Mouse (Mus musculus) gastrocnemius, postnatal 25 days (tissue): ENCODE results near the gene Wdr49. TPM values are rescaled to one million over a fixed set of nuclear protein-coding genes. Genes with fewer than 3 reads are reported as not detected.

Experiments
- DNase-seq: peaks from one replicate; pipeline ENCODE4 v3.0.0; 2022
- long read RNA-seq, 2 experiments: library from polyadenylated mRNA; stranded (forward); transcript quantifications; one replicate each; pipeline ENCODE4 v2.0.0; 2021
- total RNA-seq, 2 experiments: library from RNA; stranded (reverse); gene quantifications; 1 replicate in 1 of 2; 2 replicates in 1 of 2; pipeline ENCODE4 v1.2.3; 2021

Gene Wdr49
- total RNA-seq, result not detected
- long read RNA-seq, experiment 1, result 0 reads
- long read RNA-seq, experiment 2, result 0 reads

DNA sequence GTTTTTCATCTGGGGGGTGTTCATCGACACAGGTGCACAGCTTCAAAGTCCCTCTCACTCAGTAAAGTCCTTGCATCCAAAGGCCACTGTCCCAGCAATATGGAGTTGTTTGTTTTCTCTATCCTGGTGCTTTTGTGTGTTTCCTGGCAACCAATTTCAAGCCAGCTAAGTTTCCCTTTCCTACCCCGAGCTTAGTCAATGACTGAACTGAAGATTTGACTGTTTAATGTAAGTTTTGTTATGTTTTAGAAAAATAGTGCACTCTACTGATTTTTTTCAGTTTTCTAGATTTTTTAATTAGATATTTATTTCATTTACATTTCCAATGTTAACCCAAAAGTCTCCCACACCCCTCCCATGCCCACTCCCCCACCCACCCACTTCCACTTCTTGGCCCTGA lies at the start of gene Wdr49:
Wdr49 (minus strand) TSS at position 101 of the 400 bp plus-strand sequence.
- DNase-seq, result no peak

DNA sequence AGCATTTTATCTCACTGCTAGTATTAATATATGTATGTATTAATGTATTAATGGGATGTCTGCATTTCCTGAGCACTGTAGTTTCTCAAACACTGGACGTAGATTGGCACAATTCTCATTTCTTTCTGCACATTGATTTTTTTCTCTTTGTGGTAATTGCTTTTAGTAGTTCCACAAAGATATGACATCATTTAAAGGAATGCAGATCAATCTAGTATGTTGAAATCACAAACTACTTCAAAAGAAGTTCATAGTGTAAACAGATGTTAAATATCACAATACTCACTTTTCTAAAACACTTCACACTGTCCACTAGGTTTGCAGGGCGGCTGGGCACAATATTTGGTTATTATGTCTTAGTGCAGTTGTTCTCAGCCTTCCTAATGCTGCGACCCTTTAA lies 49.1 kb upstream of the Wdr49 start:
- DNase-seq, result no peak

DNA sequence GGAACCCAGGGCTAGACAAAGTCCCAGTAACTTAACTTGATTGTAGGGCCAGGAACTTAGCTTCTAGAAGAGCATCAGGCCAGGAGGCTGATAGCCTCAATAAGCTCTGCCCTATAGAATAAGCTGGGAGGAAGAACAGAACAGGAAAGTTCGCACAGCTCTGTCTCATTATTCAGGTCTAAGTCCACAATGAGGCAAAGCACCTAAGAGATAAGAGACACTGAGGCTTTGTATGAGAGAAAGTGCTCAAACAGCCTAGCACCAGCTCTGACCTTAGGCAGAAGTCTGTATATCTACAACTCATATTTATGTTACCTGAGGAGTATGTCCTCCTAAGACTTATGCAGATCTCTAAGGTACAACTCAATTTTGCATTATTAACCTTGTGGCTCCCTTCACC lies 40.6 kb upstream of the Wdr49 start:
- DNase-seq, result no peak

DNA sequence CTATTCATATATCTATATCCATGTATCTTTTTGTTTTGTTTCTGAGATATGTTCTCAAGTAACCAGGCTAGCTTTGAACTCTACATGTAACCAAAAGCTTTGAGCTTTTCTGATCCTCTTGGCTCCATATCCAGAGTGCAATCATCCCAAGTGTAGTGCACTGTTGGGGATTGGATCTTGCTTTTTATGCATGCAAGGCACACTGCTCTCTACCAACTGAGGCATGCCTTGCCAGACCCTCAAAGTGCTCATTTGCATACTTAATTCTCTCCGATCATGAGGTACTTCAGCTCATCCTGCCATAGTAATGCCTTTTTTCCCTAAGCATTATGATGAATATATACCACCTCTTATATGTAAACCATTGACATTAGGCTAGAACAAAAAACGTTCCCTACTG lies 39.4 kb upstream of the Wdr49 start:
- DNase-seq, result no peak

DNA sequence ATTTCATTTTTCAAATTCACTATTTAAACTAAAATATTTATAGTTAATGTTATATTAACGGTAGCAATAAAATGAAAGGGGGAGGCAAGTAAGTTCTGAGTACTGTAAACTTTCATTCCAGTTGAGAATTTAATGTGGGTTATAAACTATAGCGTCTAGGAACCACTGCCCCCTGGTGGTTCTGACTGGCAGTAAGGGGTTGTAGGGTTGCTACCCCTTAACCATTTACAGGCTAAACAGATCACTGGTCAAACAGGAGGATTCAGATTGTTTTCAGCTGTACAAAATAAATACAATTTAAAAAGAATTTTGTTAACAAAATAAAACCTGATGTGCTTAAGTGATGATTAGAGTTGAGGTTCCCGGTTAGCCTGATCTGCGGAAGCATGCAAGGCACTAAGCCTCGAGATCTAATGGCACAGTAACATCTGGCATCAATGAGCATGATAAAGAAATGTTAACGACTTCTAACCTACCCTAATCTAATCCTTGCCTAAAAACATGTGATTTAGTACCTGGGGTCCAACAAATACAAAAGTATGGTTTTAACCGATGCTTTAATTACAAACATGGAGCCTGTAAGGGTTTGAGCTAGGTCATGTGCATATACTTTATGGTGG lies 35.8 kb upstream of the Wdr49 start:
- DNase-seq, result no peak

DNA sequence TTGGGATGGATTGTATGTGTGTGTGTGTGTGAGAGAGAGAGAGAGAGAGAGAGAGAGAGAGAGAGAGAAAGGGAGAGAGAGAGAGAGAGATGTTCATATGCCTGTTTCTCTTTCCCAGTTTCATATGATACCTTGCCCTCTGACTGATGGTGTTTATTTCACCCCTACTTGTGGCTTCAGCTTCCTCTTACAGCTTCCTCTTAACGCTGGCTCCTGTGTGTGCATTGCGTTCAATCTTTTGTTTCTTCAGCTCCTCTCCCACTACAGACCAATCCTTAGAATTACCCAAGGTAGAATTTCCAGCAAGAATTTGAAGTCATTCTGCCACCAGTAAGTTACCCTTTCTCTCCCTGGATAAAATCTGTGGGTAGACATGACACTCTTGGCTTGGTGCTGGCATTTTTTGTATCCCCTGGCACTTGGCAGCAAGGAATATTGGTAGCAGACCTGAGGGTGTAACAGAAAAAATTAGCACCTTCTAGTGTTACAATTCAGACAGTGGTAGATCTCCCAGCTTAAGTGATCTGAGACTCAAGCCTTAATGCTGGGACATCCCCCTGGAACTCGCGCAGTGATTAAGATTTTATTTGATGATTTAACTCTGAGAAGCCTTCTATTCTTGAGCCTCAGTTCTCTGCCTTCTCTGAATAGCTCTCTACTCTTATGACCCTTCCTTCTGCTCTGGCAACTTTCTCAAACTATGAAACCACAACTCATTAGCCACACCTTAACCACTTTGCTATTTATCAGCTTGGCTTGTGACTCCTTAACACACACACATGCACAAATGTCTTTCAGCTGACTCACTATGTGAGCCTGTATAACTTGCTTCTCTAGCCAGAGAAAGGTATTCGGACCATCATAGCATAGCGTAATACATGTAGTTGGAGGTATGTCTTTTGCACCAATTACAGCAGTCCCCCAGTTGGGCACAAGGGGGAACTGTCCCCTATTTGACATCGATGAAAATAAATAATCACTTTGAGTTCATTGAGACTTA lies 17.3 kb upstream of the Wdr49 start:
- DNase-seq, result no peak

DNA sequence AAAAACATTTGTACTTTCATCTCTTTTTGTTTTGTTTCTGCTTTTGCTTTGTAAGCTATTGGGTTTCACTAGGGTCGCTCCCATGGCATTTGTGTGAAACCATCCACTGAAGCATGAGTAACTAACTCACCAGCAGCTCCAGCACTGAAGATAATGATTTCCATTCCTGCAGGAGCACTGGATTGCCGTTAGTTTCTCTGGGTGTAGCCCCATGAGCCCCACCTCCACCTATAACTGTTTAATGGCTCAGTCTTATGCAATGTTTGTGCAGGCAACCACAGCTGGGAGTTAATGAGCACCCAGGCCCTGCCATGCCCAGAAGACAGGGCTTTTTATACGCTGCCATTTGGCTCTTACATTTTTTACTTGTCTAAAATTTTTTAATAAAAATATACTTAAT lies 11.0 kb upstream of the Wdr49 start:
- DNase-seq, result no peak

DNA sequence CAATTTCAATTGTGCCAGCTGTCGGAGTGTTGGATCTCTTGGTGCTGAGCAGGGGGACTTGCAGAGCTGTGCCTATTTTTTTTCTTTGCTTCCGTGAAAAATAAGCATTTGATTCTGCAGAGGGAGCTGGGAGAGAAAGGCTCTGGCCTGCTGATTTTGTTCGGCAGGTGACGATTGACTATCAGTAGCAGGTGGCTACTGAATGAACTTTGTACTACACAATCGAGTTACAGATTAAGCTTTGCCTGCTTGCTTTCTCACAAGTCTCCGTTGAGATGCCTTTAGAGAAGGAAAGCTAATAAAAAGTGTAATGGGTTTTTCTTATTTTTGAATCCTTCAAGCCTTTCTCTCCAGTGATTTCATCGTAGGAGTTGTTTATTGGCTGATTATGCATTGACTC lies 6.8 kb downstream of the Wdr49 start:
- DNase-seq, result no peak

DNA sequence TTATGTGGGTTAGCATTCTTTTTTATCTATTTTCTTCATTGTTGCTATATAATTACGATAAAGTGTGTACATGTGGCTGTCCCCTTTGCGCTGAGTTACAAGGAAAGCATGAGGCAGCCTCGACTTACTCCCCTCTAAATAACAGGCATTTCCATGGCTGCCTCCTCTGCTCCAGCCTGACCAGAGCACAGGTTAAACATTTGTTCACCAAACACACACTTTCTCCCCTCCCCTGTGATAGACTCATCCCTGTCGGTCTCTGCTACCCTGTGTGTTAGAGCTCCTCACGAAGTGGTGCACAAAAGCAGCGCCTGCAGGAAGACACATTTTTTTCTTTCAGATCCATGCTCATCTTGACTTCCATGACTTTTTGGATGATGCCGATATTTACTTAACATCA lies 7.3 kb downstream of the Wdr49 start:
- no peak for DNase-seq

DNA sequence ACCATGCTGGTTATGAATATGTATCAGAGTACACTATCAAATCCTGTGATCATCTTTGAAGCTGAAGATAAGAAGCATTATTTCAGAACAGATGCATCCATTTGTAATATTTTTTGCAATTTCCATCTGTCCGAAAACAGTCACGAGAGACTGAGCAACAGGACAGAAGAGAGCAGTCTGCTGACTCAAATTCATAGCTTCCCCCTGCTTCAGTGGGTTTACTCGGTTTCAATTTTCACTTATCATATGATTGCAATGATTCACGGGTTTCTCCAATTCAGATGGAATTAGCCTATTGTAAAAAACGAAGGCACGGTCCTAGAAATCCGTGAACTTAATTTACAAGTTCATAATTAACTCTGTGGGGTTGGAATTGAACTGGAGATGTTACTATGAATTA lies 13.8 kb downstream of the Wdr49 start:
- DNase-seq, result no peak

DNA sequence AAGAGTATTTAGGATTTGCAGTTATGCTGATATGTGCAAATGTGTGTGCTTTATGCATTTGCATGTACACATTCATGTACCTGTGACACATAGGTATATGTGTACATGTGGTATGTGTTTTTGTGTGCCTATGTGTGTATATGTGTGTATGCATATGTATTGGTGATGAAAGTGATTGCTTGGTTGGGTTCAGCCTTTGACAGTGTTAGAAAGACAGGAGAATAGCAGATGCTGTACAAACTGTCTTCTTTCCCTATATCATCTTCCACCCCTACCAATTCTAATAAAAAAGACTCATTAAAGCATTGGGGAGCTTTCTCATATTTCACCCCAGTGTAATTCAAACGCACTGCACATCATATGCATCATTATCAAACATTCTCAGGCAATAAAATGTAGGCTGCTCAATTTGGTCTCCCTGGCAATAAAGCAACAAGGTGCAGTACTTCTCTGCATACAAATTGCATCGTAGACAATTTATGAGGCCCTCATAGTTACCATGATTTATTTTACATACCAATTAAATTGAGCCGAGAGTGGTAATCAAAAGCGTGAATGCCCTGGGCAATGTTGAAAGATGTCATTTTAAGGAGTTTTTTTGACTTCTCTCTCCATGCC lies 51.3 kb downstream of the Wdr49 start:
- no peak for DNase-seq

DNA sequence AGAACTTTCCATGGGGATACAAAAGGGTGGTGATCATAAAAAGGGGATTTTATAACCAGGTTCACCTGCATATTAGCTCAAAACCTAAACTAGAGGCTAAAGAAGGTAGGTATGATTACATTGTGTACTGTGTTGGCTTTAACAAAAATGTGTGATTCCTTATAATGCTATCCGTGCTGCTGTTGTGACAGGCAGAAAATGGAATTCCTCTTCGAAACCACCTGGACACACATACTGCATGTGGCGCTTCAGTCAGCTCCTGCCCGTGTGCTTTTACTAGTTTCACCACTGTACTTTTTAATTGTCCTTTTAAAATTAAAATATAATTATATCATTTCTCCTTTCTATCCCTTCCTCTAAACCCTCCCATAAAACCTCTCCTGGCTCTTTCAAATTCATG lies 86.0 kb downstream of the Wdr49 start:
- no peak for DNase-seq

DNA sequence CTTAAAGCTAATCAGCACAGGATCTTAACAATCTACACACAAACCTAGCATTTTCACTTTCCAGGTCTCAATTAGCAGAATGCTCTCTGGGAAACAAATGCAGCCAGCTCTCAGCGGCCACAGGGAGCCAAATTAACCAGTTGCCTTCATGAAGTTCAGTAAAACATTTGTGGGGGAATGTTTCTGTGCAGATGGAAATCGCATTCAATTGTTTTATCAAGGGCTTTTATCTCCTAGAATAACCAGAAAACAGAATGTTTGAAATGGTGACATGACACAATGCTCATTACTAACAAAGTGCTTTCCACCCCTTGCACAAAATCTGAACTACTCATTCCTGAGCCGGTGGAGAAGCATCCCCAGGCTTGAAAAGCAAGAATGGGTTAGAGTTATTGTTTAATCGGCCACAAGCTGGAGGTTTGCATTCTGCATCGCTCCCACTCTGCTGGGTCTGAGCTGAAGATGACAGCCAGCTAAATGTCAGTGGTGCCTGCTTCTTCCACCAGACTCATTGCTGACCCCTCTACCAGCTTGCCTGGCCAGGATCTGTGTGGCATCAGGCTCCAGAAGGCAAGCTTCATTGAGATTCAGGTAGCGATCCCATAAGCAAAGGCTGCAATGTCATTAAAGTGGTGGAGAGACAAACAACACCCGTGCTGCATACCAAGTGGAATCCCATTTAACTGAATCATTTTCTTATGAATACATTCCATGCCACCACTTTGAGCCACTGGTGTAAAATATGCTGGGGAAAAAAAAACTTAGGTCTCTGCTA lies 86.6 kb downstream of the Wdr49 start:
- no peak for DNase-seq

DNA sequence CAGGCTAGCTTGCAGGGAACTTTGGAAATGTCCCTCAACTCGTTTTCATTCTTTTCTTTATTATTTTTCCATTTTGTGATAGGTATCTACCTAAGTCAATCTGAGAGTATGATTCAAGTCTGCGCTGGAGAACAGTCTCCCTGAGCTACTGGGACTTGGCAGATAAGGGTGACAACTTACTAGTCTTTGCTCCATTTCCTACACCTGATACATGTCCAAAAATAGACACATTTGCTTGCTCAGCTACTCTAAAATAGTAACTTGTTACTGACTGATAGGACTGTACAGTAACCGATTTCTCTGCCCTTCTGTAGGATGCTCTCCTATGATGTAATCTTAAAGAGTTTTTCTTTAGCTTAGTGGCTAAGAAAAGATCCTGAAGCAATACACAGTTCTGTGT lies 87.5 kb downstream of the Wdr49 start:
- DNase-seq, result no peak

DNA sequence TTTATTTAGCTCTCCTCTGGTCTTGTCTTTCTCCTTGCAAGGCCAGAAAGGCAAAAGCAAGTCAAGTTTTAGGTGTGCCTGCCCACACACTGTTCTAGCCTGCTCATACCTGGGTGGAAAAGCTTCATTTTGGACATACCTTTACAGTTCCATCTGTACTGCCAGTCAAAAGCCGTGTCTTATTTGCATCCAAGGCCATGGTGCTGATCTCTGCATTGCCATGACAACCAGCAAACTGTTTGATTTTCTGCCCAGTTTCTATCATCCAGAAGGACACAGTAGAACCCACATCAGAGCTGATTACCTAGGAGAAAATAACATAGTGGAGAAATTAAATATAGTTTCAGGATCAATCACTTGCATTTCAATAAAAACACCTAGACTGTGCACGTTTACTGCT lies 100.2 kb downstream of the Wdr49 start:
- no peak for DNase-seq

DNA sequence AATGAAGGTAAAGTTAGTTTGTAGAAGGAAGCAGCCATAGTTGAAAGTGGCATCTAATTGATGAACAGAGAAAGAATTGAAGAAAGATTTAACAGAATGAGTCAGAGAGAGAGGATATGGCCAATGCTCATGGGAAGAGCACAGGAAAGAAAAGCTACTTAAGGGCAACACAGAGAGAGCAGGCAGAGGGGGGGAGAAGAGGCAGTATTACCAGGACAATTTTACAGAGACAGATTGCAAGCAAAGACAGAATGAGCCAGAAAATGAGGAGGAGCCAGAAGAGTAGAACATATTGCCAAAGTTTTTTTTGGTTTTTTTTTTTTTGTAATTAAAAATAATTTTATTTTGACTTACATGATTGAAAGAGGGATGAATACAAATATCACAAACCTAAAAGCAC lies 128.0 kb downstream of the Wdr49 start:
- no peak for DNase-seq

DNA sequence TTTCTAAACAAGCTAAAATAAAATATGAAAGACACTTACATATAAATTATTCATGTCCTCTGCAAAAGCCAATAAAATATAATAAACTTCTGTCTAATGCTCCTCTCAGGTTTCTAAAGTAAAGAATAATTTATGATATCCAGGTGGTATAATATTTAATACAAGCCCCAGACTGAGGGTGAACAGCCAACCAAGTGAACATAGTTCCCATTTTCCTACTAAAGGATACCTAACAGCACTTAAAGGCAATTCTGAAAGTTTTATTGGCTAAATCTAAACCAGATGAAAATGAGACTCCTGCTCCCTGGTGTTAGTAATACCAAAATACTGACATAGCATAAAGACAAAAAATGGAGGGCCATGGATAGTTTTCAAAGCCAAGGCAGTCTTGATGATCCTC lies 144.8 kb downstream of the Wdr49 start:
- DNase-seq, result no peak

DNA sequence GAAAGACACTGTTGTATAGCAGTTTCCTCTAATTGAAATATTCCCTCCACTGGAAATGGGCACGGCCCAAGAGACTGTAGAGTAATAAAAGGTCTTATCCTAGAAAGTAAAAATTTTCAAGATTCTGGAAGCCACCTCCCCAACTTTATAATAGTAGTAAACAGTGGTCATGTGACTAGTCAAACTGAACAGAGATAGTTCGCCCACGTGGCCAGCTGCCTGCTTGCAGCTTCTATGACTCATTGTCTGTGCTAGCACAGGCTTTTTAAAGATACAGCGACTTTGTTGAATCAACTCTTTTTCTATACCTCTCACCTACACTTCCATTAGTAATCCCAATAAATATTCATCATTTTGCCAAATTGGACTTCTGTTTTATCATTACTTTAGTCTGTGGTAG lies 161.0 kb downstream of the Wdr49 start:
- DNase-seq, result no peak

DNA sequence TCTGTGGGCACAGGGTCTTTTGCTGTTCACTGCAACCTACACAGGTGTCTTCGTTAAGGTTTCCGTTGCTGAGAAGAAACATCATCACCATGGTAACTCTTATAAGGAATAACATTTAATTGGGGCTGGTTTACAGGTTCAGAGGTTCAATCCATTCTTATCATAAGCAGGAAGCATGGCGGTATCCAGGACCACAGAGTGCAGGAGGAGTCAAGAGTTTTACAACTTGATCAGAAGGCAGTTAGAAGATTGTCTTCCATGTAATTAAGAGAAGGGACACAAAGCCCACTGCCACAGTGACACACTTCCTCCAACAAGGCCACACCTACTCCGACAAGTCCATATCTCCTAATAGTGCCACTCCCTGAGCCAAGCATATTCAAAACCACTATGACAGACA lies 173.1 kb downstream of the Wdr49 start:
- no peak for DNase-seq

DNA sequence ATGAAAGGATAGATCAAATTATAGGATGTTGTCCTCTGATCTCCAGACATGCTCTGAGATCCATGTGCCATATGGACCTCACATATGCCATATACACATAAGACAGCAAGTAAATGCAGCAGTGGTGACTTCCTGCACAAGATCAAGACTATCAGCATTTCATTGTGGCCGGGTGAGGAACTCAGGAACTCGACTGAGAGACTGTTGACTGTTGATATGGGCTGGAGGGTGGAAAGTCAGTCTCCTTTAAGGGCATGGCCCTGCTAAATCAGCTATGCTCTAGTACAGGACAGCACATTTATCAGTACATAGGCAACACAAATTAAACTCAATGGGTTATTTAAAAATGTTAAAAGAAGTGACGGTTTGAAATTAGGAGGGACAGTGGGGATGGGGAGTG lies 173.7 kb downstream of the Wdr49 start:
- no peak for DNase-seq

DNA sequence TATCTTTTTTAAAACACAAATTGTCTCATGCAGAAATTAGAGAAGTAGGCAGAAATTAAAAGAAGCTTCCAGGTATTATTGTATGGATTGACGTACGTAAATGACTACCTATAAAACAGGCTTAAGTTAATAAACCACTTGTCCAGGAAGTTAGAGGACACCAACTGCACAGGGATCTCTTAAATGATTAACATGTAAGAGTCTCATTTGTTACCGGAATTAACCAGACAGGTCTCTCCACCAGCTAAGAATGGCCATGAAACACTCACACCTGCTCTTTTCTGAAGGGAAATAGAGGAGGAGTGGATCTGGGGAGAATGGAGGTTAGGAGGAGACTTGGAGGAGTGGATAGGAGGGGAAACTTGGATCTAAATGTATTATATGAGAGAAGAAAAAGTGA lies 176.4 kb downstream of the Wdr49 start:
- no peak for DNase-seq

DNA sequence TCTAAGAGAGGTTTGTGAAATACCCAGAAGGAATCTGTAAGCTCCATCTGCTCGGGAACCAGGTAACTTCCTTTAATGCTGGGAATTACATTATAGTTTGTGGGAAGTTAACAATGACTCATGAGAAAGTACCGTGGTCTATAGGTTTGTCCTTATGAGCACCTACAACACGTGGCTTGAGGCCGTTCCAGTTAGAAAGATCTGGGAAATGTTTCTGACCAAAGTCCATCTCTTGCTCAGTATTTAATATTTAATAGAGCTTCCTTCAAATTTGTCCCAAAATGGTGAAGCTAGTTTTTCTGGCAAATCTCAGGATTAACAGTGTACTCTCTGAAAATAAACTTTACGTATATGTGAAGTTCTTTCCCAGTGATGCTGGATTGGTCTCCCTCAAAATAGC lies 177.3 kb downstream of the Wdr49 start:
- DNase-seq, result no peak

DNA sequence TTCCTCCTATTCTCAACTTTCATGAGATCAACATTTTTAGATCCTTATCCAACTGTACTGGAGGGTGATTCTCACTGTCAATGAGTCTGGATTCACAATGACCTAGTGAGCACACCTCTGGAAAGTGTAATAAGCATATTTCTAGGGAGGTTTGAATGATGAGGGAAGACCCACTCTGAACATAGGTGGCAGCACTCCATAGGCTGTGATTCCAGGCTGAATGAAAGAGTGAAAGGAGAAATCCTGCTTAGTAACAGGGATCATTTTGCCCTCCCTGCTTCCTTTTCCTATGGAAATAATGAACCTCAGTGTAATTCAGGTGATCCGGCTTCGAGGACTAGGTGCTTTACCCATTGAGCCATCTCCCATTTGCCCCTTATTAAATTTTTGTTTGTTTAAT lies 180.9 kb downstream of the Wdr49 start:
- no peak for DNase-seq
